Mouse (Mus musculus) kidney, embryonic 14.5 days (tissue): ENCODE results near the gene Usp48. TPM values are rescaled to one million over a fixed set of nuclear protein-coding genes. Genes with fewer than 3 reads are reported as not detected.

ENCODE experiments used
- ATAC-seq: fragments of 200-750 bp; cut with Nextera tagmentation; 2 replicates; pipeline ENCODE4 v1.8.0; 2017; ENCODE audit warnings: moderate number of reproducible peaks, mild to moderate bottlenecking, moderate TSS enrichment, moderate library complexity; ENCODE audit not compliant: low FRiP score, low TSS enrichment
- H3K27ac ChIP-seq: fragments of 300-500 bp; sonication (generic); 2 replicates; pipeline ENCODE4 v1.5.1; 2014; ENCODE audit warnings: low read depth, mild to moderate bottlenecking, low read length, moderate library complexity, mixed read lengths
- H3K27me3 ChIP-seq: fragments of 300-500 bp; sonication (generic); 2 replicates; pipeline ENCODE4 v1.6.1; 2014; ENCODE audit warnings: mild to moderate bottlenecking, low read length; ENCODE audit not compliant: control insufficient read depth, insufficient read depth
- H3K36me3 ChIP-seq: fragments of 300-500 bp; sonication (generic); 2 replicates; pipeline ENCODE4 v1.6.1; 2014; ENCODE audit warnings: low read length, mixed read lengths; ENCODE audit not compliant: control insufficient read depth, insufficient read depth
- H3K4me1 ChIP-seq: fragments of 300-500 bp; sonication (generic); 2 replicates; pipeline ENCODE4 v1.6.1; 2014; ENCODE audit warnings: low read length, mixed read lengths; ENCODE audit not compliant: control insufficient read depth, insufficient read depth
- H3K4me2 ChIP-seq: fragments of 300-500 bp; sonication (generic); replicated peaks from 2 replicates; pipeline ENCODE4 v1.6.1; 2014; ENCODE audit warnings: low read depth, mild to moderate bottlenecking, low read length
- H3K4me3 ChIP-seq: fragments of 300-500 bp; sonication (generic); 2 replicates; pipeline ENCODE4 v1.5.1; 2014; ENCODE audit warnings: mild to moderate bottlenecking, low read length
- H3K9ac ChIP-seq: fragments of 300-500 bp; sonication (generic); 2 replicates; pipeline ENCODE4 v1.6.1; 2014; ENCODE audit warnings: low read depth, mild to moderate bottlenecking, low read length, moderate library complexity
- H3K9me3 ChIP-seq: fragments of 300-500 bp; sonication (generic); 2 replicates; pipeline ENCODE4 v1.6.1; 2016; ENCODE audit warnings: low read length; ENCODE audit not compliant: control insufficient read depth
- WGBS: fragments of 180-500 bp; shearing (Covaris S2); extraction: QIAGEN DNeasy Blood & Tissue Kit; methylation state at CpG from one replicate; pipeline ENCODE4 v1.1.7; 2014; 5-methylcytosine and 5-hydroxymethylcytosine counted together
- polyA plus RNA-seq: library from polyadenylated mRNA; unstranded; fragments of >200 nt; fragmentation: Nextera tagmentation; extraction: Ambion mirVana; gene quantifications from 2 replicates; pipeline ENCODE4 v1.2.1, GENCODE M21; 2014

Usp48 gene
- polyA plus RNA-seq, 1 experiment from 2014 or later = 91.2 TPM

DNA sequence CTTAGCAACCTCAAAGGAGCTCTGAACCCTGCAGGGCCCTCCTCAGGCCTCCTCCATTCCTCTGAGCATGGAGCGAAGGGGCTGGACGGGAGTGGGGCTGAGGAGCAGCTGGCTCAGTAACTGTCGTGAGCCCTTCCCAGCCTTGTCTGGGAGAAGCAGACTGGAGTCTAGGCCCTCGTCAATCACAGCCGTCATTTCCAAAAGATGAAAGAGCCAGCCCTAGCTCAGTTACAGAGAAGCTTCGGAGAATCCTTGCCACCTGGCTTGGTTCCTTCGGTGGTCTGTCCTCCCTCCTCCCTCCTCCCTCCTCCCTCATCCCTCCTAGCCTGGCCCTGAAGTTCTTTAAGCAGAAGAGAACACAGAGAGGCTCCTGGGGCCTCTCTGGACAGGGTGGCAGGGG lies 87.2 kb downstream of the Usp48 start:
- no peak overlapping the region for H3K9ac ChIP-seq
- H3K4me3 ChIP-seq = no peak overlapping the region
- no peak for ATAC-seq
- 24% methylated on average over 7 of the region's 7 CpGs for WGBS
- no peaks in the 10 kb centered on the region for H3K36me3 ChIP-seq
- peaks cover 6% of the 10 kb centered on the region; the same call in 1 of the 2 replicates for H3K4me1 ChIP-seq
- H3K27me3 ChIP-seq = peaks cover 35% of the 10 kb centered on the region
- H3K9me3 ChIP-seq = no peaks in the 10 kb centered on the region
- no peak overlapping the region for H3K27ac ChIP-seq
- H3K4me2 ChIP-seq = no peak overlapping the region

DNA sequence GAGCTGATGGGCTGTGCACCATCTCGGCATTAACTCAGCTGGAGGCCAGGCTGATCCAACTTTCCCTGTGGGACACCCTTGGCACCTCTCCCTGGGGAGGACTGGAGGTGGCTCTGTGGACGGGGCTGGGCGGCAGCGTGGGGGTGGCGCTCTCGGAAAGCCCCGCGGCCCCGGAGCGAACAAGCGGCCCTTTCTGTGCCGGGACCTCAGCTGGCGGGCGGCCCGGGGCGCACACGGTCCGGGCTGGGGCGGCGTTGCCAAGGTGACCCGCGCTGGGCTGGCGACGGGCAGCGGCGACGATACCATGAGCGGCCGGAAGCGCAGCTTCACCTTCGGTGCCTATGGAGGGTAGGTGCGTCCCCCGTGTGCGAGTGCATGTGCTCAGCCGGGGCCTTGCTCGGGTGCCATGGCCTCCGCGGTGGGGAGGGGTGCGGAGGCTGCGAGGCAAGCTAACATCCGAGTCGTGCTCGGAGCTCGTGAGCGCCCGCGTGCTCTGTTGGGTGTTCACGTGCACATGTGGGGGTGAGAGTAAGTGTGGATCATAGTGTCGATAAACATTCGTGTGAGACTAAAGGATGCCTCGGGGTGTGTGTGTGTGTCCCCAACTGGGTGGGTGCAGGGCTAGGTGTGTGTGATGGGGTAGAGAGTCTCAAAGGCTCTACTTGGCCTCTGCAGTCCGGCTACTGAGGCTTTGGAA lies 88.0 kb downstream of the Usp48 start:
- no peak overlapping the region for H3K27ac ChIP-seq
- no peak for ATAC-seq
- peak overlapping the region; percentile 42; the same call in 1 of the 2 replicates for H3K9ac ChIP-seq

DNA sequence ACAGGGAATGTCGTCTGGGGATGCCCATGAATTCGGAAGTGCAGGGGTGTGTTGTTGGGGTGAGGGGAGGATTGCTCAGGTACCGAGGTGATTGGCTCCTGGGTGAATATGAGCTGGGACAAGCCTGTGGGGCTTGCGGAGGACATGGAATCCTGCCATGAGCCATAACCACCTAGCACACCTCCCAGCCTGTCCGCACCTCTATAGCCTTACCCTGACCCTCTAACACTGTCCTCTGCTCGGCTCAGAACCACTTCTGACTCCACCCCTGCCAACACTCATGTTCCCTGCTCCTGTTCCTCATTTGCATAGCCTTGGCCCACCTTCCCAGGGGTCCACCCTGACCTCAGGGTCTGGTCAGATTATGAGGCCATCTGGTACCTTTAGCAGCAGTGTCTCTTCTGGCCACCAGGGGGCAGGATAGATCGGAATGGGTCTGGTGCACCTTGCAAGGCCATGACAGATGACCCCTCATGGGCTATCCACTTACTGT lies 89.5 kb downstream of the Usp48 start:
- Histone ChIP-seq H3K4me2 (no peak overlapping the region), H3K9me3 (no peaks in the 10 kb centered on the region), H3K4me3 (no peak overlapping the region), H3K27me3 (peaks cover 35% of the 10 kb centered on the region), H3K27ac (no peak overlapping the region), H3K9ac (no peak overlapping the region), H3K4me1 (peaks cover 8% of the 10 kb centered on the region; the same call in 1 of the 2 replicates), H3K36me3 (no peaks in the 10 kb centered on the region)
- ATAC-seq = no peak
- WGBS = 43% methylated on average over 7 of the region's 7 CpGs

More for the DNA sequence above, 88.0 kb downstream of the Usp48 start:
- Histone ChIP-seq H3K27me3 (peaks cover 35% of the 10 kb centered on the region), H3K4me1 (peaks cover 6% of the 10 kb centered on the region; the same call in 1 of the 2 replicates), H3K36me3 (no peaks in the 10 kb centered on the region), H3K4me2 (peak overlapping the region; percentile 43), H3K4me3 (peak overlapping the region; percentile 30), H3K9me3 (no peaks in the 10 kb centered on the region)
- WGBS = 4% methylated on average over 49 of the region's 52 CpGs

DNA sequence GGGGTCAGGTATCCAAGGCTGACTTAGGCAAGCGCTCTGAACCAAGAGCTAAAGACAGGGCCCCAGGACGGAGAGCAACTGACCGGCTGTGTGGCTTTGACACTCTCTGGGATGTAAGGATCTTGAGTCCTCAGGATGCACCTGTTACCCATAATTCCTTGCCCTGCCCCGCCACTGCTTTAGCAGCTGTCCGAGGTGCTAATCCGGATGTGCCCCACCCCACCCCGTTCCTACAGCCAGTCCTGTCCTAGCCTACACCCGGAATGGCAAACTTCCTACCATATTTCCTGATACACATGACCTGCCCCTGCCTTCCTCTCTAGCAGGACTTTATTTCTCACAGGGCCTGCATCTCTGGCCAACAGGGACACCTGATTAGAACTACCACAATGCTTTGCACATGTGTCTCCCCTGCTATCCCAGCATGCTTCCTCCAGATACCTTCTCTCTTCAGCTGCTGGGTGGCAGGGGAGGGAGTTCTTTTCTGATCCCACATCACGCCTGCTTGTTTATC lies 91.3 kb downstream of the Usp48 start:
- peaks cover 30% of the 10 kb centered on the region for H3K27me3 ChIP-seq

DNA sequence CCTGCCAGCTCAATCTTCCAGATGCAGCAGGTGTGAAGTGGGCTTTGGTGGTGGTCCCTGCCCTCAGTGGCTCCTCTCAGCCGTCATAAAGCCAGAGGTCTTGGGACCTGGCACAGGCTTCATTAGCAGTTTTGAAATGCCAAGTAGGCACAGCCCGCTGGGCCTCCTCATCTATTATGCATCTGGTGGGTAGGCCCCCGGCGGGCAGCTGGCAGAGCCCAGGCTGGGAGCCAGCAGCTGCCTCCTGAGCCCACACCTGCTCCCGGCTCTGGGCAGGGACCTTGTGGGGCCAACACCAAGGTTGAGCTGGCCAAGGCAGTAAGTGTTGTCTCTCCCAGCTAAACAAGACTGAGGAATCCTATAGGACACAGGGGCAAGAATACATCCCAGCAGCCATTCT lies 92.7 kb downstream of the Usp48 start:
- Histone ChIP-seq H3K9ac (no peak overlapping the region), H3K4me3 (no peak overlapping the region), H3K4me2 (no peak overlapping the region), H3K27me3 (peaks cover 18% of the 10 kb centered on the region), H3K9me3 (no peaks in the 10 kb centered on the region), H3K27ac (no peak overlapping the region), H3K36me3 (no peaks in the 10 kb centered on the region), H3K4me1 (peaks cover 7% of the 10 kb centered on the region; the same call in 1 of the 2 replicates)
- ATAC-seq = no peak
- WGBS = 82% methylated on average over 5 of the region's 5 CpGs

More for the DNA sequence above, 91.3 kb downstream of the Usp48 start:
- Histone ChIP-seq H3K27ac (no peak overlapping the region), H3K36me3 (no peaks in the 10 kb centered on the region), H3K4me3 (no peak overlapping the region), H3K9me3 (no peaks in the 10 kb centered on the region), H3K4me1 (peaks cover 9% of the 10 kb centered on the region; the same call in 1 of the 2 replicates), H3K9ac (no peak overlapping the region), H3K4me2 (no peak overlapping the region)
- ATAC-seq = no peak
- 30% methylated on average over 9 of the region's 9 CpGs for WGBS

DNA sequence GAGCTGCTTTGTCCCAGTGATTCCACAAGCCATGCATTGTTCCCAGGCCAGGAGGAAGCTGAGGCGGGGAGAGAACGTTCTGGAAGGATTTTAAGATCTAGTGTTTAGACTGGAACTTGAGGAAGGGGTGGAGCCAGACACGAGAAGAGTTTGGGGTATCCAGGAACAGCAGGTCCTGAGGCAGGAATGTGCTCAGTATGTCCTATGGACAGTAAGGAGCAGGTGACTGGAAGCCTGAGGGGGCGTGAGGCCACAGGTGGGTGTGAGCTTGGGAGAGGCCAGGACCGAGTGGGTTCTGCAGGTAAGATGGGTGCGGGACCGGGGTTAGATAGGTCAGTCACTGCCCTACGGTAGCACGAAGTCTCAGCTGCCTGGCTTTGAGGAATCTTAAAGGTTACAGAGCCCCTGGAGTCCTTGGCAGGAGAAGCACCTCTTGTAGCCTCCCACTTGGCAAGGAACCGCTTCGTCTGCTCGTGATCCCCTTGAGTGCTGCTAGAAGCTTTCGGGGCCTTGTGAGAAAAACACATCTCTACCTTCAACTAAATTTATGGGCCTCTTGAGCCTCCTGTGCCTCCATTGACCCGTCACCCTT lies 93.8 kb downstream of the Usp48 start:
- no peak overlapping the region for H3K27ac ChIP-seq

DNA sequence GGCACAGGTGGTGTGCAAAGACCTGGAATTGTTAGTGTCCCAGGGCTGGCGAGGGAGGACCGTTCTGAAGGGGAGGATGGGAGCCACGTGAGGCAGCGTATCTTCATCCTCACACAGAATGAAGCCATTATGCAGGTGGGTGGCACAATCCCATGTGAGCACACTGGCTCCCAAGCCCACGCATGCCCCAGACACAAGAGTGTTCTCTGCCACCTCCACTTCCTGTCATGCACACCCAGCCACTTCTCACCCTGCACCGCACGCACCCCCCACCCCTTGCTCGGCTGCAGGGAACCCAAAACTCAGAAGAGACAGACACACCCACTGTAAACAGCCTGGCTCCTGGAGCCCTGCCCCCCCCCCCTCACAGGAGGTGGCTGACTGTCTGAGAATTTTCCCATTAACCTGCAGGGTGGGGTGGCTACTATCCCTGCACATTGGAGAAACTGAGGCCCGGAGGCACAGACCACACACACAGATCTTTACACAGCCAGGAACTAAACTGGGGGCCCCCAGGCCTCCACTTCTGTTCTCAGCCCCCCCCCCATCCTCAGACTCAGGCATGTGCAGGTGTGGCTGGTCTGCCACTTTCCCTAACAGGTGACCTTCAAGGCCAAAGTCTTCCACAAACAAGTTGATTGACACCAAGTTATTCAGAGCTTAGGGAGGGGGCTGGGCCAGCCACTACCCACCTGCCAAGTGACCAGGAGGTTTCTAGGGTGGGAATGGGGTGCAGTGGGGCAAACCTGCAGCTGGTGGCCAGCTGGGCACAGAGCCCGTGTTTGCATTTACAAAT lies 98.8 kb downstream of the Usp48 start:
- no peak for ATAC-seq
- H3K27ac ChIP-seq = no peak overlapping the region
- H3K9me3 ChIP-seq = no peaks in the 10 kb centered on the region
- H3K27me3 ChIP-seq = no peaks in the 10 kb centered on the region
- WGBS = 73% methylated on average over 10 of the region's 10 CpGs
- H3K36me3 ChIP-seq = no peaks in the 10 kb centered on the region
- no peak overlapping the region for H3K9ac ChIP-seq
- 0 out of 2 replicates have a peak, but pooled peaks cover 3% of the 10 kb centered on the region for H3K4me1 ChIP-seq
- no peak overlapping the region for H3K4me3 ChIP-seq
- no peak overlapping the region for H3K4me2 ChIP-seq

More for the DNA sequence above, 93.8 kb downstream of the Usp48 start:
- Histone ChIP-seq H3K27me3 (peaks cover 8% of the 10 kb centered on the region), H3K4me1 (0 out of 2 replicates have a peak, but pooled peaks cover 3% of the 10 kb centered on the region), H3K9me3 (no peaks in the 10 kb centered on the region), H3K4me3 (no peak overlapping the region), H3K36me3 (no peaks in the 10 kb centered on the region), H3K9ac (no peak overlapping the region), H3K4me2 (no peak overlapping the region)
- WGBS = 49% methylated on average over 14 of the region's 14 CpGs
- no peak for ATAC-seq

DNA sequence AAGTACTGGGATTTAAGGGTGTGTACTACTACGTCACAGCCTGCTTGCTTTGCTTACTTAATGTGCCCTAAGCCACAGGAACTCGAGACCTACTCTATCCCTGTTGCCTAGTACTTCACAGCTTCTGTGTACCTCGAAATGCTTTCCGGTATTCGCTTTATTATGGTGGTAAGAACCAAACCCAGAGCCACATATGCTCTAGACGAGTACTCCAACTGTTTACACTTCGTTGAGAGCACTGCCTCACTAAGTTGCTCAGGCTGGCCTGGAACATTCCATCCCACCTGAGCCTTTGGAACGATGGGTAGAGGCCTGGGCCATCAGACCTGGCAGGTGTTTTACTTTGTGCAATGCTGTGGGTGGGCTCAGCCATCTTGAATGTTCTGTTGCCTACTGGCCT lies 101.7 kb downstream of the Usp48 start:
- H3K9ac ChIP-seq = no peak overlapping the region
- no peaks in the 10 kb centered on the region for H3K27me3 ChIP-seq
- H3K4me1 ChIP-seq = peaks cover 9% of the 10 kb centered on the region; the same call in 1 of the 2 replicates
- H3K36me3 ChIP-seq = no peaks in the 10 kb centered on the region
- H3K4me3 ChIP-seq = no peak overlapping the region
- 82% methylated on average over 8 of the region's 8 CpGs for WGBS
- ATAC-seq = no peak
- H3K9me3 ChIP-seq = no peaks in the 10 kb centered on the region
- H3K4me2 ChIP-seq = no peak overlapping the region
- H3K27ac ChIP-seq = no peak overlapping the region
